ENCODE assay signal across 15 mouse cellular contexts in the genomic region with DNA sequence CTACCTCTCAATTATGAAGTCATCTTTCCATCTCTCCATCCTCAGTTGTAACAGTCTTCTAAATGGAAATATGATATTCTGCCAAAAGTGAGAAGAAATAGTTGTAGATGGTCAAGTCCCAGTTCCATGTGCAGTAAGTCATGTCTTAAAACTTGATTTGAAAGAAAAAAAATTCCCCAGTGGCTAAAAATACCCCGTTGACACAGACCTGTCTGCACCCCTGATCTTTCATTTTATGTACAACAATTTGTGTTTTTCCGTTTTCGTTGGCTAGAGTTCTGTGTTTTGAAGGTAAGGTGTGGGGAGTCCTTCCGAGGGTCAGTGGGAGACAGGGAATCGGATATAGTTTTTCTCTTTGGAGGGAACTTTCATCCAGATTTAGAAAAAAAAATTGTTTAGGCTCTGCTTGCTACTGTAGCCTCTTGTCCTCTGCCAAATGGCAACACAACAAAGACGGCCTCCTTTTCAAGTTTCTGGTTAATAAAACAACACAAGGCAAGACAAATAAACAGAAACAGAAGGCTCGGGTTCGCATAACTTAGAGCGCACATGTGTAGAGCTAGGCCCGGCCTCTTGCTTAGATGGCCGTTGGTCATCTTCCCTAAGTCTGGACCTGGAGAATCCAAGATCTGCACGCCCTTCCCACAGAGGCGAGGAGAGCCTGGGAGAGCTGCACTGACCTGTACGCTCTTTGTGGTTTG.
"Had no signal": no experiment of that assay in that cellular context is flagged by ENCODE, and none has a peak within 500 bp of the region (broad histone marks: within the 10 kb centered on the region; RNA-seq: fewer than 3 reads in every experiment).

No protein-coding gene starts in this region.

- H3K9ac ChIP-seq: hindbrain, embryonic 15.5 days; limb, embryonic 12.5 days; liver, embryonic 13.5 days; liver, postnatal 0 days; midbrain, embryonic 13.5 days; stomach, embryonic 15.5 days had no signal

- H3K4me3 ChIP-seq: hindbrain, embryonic 15.5 days; limb, embryonic 12.5 days; liver, embryonic 13.5 days; midbrain, embryonic 13.5 days; stomach, embryonic 15.5 days had no signal

- H3K4me1 ChIP-seq: hindbrain, embryonic 15.5 days; midbrain, embryonic 13.5 days had no signal

- H3K27ac ChIP-seq: hindbrain, embryonic 15.5 days; liver, embryonic 13.5 days; midbrain, embryonic 13.5 days; stomach, embryonic 15.5 days had no signal

- H3K27me3 ChIP-seq: hindbrain, embryonic 15.5 days; limb, embryonic 12.5 days; liver, embryonic 13.5 days; midbrain, embryonic 13.5 days; stomach, embryonic 15.5 days had no signal

- H3K36me3 ChIP-seq: hindbrain, embryonic 15.5 days; limb, embryonic 12.5 days; liver, embryonic 13.5 days; midbrain, embryonic 13.5 days; stomach, embryonic 15.5 days had no signal

- H3K4me2 ChIP-seq: hindbrain, embryonic 15.5 days; midbrain, embryonic 13.5 days; stomach, embryonic 15.5 days had no signal

- DNase-seq: kidney, adult 11 months; kidney, adult 9 months; kidney, postnatal 14 days; layer of hippocampus, adult 9-11 months; layer of hippocampus, postnatal 36 days; liver; liver, embryonic 13.5 days; liver, postnatal 0 days; right cerebral cortex, postnatal 14 days; thymus, adult 2 months; thymus, postnatal 25 days had no signal

- ATAC-seq: liver, postnatal 0 days; midbrain, embryonic 13.5 days had no signal

- H3K9me3 ChIP-seq: hindbrain, embryonic 15.5 days; limb, embryonic 12.5 days; liver, embryonic 13.5 days; midbrain, embryonic 13.5 days; stomach, embryonic 15.5 days had no signal
